Mouse (Mus musculus): ENCODE measurements around the gene Ptgfrn.

DNA sequence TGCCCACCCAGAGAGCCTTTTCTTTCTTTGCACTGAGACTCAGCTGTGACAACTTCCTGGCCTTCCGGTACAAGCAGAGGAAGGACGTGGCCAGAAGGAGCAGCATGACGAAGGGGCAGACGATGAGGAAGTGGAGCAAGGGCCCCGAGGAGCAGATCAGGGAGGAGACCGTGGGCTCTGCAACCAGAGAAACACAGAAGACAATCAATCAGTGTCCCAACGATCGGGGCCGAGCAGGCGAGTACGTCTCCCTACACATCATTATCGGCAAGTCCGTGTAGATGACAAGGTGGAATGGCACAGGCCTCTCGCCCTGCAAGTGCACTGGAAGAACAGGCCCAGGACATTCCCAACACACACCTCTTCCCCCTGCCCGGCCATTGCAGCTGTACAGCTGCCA lies 116.4 kb downstream of the Ptgfrn start:
- no peak for TF ChIP-seq CTCF (IDR thresholded peaks at IDR 0.05; ENCODE audit: low read depth)
- no peak for TF ChIP-seq EP300 (IDR thresholded peaks at IDR 0.05; ENCODE audit: low read depth)

Data from liver, postnatal 0 days (tissue).